Mouse (Mus musculus) midbrain, embryonic 16.5 days (tissue): ENCODE measurements at regions not wholly inside any gene's neighbourhood (a gene's known extent, or its start where the extent isn't known, plus 50 kb on each side); places are given as distances from the start of the nearest gene placed in this dataset.

Source experiments
- ATAC-seq: fragments of 200-750 bp; cut with Nextera tagmentation; 2 replicates; pipeline ENCODE4 v1.8.0; 2017; ENCODE audit warnings: moderate TSS enrichment
- H3K27ac ChIP-seq: fragments of 300-500 bp; sonication (generic); 2 replicates; pipeline ENCODE4 v1.5.1; 2014; ENCODE audit warnings: mild to moderate bottlenecking, low read length, mixed read lengths
- H3K27me3 ChIP-seq: fragments of 300-500 bp; sonication (generic); 2 replicates; pipeline ENCODE4 v1.6.1; 2014; ENCODE audit warnings: low read depth, low read length, mixed read lengths; ENCODE audit not compliant: control insufficient read depth, insufficient read depth
- H3K36me3 ChIP-seq: fragments of 300-500 bp; sonication (generic); 2 replicates; pipeline ENCODE4 v1.6.1; 2014; ENCODE audit warnings: mild to moderate bottlenecking, low read length, moderate library complexity, mixed read lengths; ENCODE audit not compliant: control insufficient read depth, insufficient read depth
- H3K4me1 ChIP-seq: fragments of 300-500 bp; sonication (generic); 2 replicates; pipeline ENCODE4 v1.6.1; 2014; ENCODE audit warnings: mild to moderate bottlenecking, low read length, mixed read lengths; ENCODE audit not compliant: control insufficient read depth, insufficient read depth
- H3K4me2 ChIP-seq: fragments of 300-500 bp; sonication (generic); 2 replicates; pipeline ENCODE4 v1.6.1; 2014; ENCODE audit warnings: mild to moderate bottlenecking, low read length, mixed read lengths
- H3K4me3 ChIP-seq: fragments of 300-500 bp; sonication (generic); 2 replicates; pipeline ENCODE4 v1.5.1; 2014; ENCODE audit warnings: low read depth, mild to moderate bottlenecking, low read length, moderate library complexity, mixed read lengths
- H3K9ac ChIP-seq: fragments of 300-500 bp; sonication (generic); 2 replicates; pipeline ENCODE4 v1.6.1; 2014; ENCODE audit warnings: low read depth, low read length, mixed read lengths
- H3K9me3 ChIP-seq: fragments of 300-500 bp; sonication (generic); replicated peaks from 2 replicates; pipeline ENCODE4 v1.6.1; 2014; ENCODE audit warnings: mild to moderate bottlenecking, low read length, mixed read lengths; ENCODE audit not compliant: control insufficient read depth, poor library complexity, severe bottlenecking
- WGBS: fragments of 180-500 bp; shearing (Covaris S2); extraction: QIAGEN DNeasy Blood & Tissue Kit; methylation state at CpG from one replicate; pipeline ENCODE4 v1.1.7; 2014; 5-methylcytosine and 5-hydroxymethylcytosine counted together

GRCm38 (mm10) chr4:33552856-33553255, 242.7 kb downstream of the Rngtt start:
- Histone ChIP-seq H3K4me1 (0 out of 2 replicates have a peak, but pooled peaks cover 5% of the 10 kb centered on the region), H3K4me3 (no peak overlapping the region), H3K9me3 (no peaks in the 10 kb centered on the region), H3K27me3 (no peaks in the 10 kb centered on the region), H3K36me3 (no peaks in the 10 kb centered on the region), H3K27ac (no peak overlapping the region), H3K9ac (no peak overlapping the region), H3K4me2 (no peak overlapping the region)
- ATAC-seq = no peak
- 58% methylated on average over 9 of the region's 9 CpGs for WGBS

- Histone ChIP-seq H3K4me1 (0 out of 2 replicates have a peak, but pooled peaks cover 2% of the 10 kb centered on the region), H3K27ac (no peak overlapping the region), H3K27me3 (no peaks in the 10 kb centered on the region), H3K4me3 (no peak overlapping the region), H3K9ac (no peak overlapping the region), H3K9me3 (no peaks in the 10 kb centered on the region), H3K4me2 (no peak overlapping the region), H3K36me3 (no peaks in the 10 kb centered on the region)
- no peak for ATAC-seq
- WGBS = 28% methylated on average over 6 of the region's 6 CpGs
Measured at GRCm38 (mm10) chr4:33554606-33555005, 244.5 kb downstream of the Rngtt start.

GRCm38 (mm10) chr4:33555231-33555933, 245.3 kb downstream of the Rngtt start:
- H3K9me3 ChIP-seq = no peaks in the 10 kb centered on the region
- H3K36me3 ChIP-seq = no peaks in the 10 kb centered on the region
- no peak overlapping the region for H3K4me3 ChIP-seq
- H3K27me3 ChIP-seq = no peaks in the 10 kb centered on the region
- no peak overlapping the region for H3K27ac ChIP-seq
- WGBS = 7% methylated on average over 14 of the region's 14 CpGs
- 0 out of 2 replicates have a peak, but pooled peaks cover 2% of the 10 kb centered on the region for H3K4me1 ChIP-seq
- H3K4me2 ChIP-seq = peak overlapping the region; percentile 12; the same call in 1 of the 2 replicates
- ATAC-seq = no peak
- no peak overlapping the region for H3K9ac ChIP-seq

- Histone ChIP-seq H3K27me3 (no peaks in the 10 kb centered on the region), H3K4me1 (0 out of 2 replicates have a peak, but pooled peaks cover 2% of the 10 kb centered on the region), H3K4me2 (0 out of 2 replicates have a peak overlapping the region, but pooled peaks have one; percentile 12), H3K36me3 (no peaks in the 10 kb centered on the region), H3K27ac (no peak overlapping the region), H3K9me3 (no peaks in the 10 kb centered on the region), H3K4me3 (no peak overlapping the region), H3K9ac (no peak overlapping the region)
- 29% methylated on average over 12 of the region's 12 CpGs for WGBS
- ATAC-seq = no peak
Measured at GRCm38 (mm10) chr4:33555966-33556365, 245.9 kb downstream of the Rngtt start.

DNA sequence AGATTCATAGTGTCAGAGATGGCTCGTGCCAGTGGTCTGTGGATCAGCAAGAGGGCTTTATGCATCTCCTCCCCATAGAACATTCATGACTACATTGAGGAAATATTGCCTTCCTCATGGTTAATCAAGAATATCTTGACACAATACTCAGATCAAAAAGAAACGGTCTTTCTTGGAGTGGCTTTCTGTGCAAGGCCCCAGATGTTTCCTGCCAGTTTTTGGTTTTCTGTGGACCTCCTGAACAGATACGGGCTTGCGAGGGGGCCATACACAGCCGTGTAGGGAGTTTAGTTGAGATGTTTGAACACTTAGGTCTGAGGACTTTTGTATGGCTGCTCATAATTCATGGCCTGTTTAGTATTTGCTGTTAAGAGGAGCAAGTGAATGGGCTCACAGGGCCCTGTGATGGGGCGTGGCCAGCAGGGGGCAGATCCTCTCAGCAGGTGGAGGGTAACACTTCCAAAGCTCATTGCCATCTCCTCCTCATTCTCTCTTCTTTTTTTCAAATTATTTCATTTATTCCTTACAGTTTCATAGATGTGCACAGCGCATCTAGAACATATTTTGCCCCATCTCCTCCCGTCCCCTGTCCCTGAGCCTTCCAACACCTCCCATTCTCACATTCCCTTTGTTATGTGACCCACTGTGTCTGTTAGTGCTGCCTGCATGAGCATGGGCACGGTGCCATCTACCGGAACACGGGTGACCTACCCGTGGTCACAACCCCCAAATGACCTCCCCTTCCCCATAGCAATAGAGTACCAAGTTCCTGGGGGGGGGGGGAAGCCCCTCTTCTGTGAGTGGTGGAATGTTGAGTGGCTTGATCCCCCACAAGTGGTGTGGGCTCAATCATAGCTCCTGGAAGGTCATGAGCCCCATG, 246.8 kb downstream of the Rngtt start:
- Histone ChIP-seq H3K4me3 (no peak overlapping the region), H3K9me3 (no peaks in the 10 kb centered on the region), H3K4me2 (no peak overlapping the region), H3K27me3 (no peaks in the 10 kb centered on the region), H3K4me1 (0 out of 2 replicates have a peak, but pooled peaks cover 2% of the 10 kb centered on the region), H3K9ac (no peak overlapping the region), H3K36me3 (no peaks in the 10 kb centered on the region), H3K27ac (no peak overlapping the region)
- no peak for ATAC-seq
- 86% methylated on average over 12 of the region's 12 CpGs for WGBS

DNA sequence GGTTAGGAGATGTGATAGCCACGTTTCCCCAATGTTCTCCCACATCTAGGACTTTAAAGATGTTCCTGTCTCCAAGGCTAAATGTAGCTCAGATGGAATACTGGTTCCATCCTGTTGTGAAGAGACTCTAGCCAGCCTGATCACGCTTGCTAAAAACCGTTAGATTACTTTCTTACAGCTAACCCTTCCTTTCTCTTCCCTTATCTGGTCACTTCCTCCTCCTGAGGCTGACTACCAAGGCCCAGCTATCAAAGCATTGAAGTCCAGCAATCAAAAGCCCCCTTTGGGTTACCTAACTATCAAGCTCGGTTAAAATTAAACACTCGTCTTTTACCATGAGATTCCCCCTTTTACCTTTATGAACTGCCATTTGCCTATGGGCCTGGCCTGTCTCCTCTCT, 260.2 kb downstream of the Rngtt start:
- 88% methylated on average over 5 of the region's 5 CpGs for WGBS
- peaks cover 4% of the 10 kb centered on the region; the same call in 1 of the 2 replicates for H3K4me1 ChIP-seq
- ATAC-seq = no peak
- H3K36me3 ChIP-seq = no peaks in the 10 kb centered on the region
- no peak overlapping the region for H3K27ac ChIP-seq
- no peak overlapping the region for H3K9ac ChIP-seq
- H3K9me3 ChIP-seq = no peaks in the 10 kb centered on the region
- no peak overlapping the region for H3K4me2 ChIP-seq
- H3K4me3 ChIP-seq = no peak overlapping the region
- H3K27me3 ChIP-seq = no peaks in the 10 kb centered on the region

- 38% methylated on average over 6 of the region's 6 CpGs for WGBS
- no peak for ATAC-seq
- Histone ChIP-seq H3K4me2 (no peak overlapping the region), H3K4me1 (peaks cover 4% of the 10 kb centered on the region; the same call in 1 of the 2 replicates), H3K9me3 (no peaks in the 10 kb centered on the region), H3K27me3 (no peaks in the 10 kb centered on the region), H3K36me3 (no peaks in the 10 kb centered on the region), H3K9ac (no peak overlapping the region), H3K4me3 (no peak overlapping the region), H3K27ac (no peak overlapping the region)
Measured at GRCm38 (mm10) chr4:33571351-33571750, 261.2 kb downstream of the Rngtt start.

GRCm38 (mm10) chr4:33577631-33578030, 267.5 kb downstream of the Rngtt start:
- H3K4me2 ChIP-seq = no peak overlapping the region
- peaks cover 5% of the 10 kb centered on the region for H3K9me3 ChIP-seq
- ATAC-seq = no peak
- H3K36me3 ChIP-seq = no peaks in the 10 kb centered on the region
- H3K9ac ChIP-seq = no peak overlapping the region
- no peak overlapping the region for H3K4me3 ChIP-seq
- H3K27me3 ChIP-seq = no peaks in the 10 kb centered on the region
- no peak overlapping the region for H3K27ac ChIP-seq
- 91% methylated on average over 6 of the region's 6 CpGs for WGBS
- H3K4me1 ChIP-seq = no peaks in the 10 kb centered on the region

- Histone ChIP-seq H3K9ac (no peak overlapping the region), H3K27me3 (no peaks in the 10 kb centered on the region), H3K27ac (no peak overlapping the region), H3K4me3 (no peak overlapping the region), H3K9me3 (peaks cover 5% of the 10 kb centered on the region), H3K4me1 (no peaks in the 10 kb centered on the region), H3K4me2 (no peak overlapping the region), H3K36me3 (no peaks in the 10 kb centered on the region)
- ATAC-seq = no peak
- 91% methylated on average over 8 of the region's 8 CpGs for WGBS
Measured at GRCm38 (mm10) chr4:33580491-33580890, 270.4 kb downstream of the Rngtt start.
